Mouse (Mus musculus): ENCODE data around the gene Hexim1.

Hexim1 gene

DNA sequence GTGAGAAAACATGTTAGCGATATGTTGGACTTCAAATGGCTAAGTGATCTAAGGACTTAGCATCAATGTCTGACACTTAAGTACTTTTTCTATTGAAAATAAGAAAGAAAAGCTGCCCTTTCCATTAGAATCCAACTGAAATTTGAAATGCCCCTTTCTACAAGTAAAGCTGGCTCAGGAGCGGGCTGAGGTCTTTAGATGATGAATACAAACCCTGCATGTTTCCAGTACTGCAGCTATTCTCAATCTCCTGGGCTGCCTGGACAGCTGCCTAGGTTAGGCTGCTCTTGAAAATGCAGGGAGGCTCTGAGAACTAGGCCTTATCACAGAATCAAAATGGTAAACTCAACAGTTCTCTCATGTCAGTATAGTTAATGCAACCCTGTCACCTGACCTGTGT, 2.8 kb downstream of the Hexim1 start:
- DNase-seq (ENCODE audit: low spot score): no peak

DNA sequence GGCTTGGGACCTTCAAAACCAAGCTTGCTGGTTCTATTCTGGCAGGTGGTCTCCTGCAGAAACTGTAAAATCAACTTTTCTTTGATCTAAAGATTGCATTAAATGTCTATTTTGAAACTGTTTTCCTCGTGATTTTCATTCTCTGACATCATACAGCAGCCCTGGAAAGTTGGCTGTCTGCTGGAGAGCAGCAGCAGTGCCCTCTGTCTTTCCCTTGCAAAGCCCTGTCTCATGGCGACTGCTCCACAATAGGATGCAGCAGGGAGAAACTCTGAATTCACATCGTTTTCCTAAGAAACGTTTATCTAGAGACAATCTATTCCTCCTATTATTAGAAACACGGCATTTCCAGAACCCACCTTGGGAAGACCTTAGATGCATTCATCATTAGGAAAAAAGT, 3.6 kb downstream of the Hexim1 start:
- DNase-seq (ENCODE audit: low spot score): no peak

DNA sequence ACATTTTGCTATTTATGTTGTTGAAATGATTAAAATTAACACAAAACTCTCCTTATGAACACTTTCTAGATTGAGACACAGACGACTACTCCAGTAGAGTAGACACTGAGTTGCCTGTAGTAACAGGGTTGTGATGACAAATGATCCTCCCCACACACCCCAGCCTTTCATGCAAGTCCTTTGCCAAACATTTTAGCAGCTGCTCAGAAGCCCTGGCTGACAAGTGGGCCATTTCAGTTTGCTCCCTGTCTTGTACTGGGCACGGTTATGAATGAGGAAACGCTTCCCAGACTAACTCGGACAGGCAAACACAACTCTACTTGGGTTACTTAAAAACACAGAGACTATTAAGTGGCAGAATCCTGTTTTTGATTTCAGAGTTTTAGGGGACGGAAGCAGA, 4.3 kb downstream of the Hexim1 start:
- DNase-seq (ENCODE audit: low spot score): no peak

DNA sequence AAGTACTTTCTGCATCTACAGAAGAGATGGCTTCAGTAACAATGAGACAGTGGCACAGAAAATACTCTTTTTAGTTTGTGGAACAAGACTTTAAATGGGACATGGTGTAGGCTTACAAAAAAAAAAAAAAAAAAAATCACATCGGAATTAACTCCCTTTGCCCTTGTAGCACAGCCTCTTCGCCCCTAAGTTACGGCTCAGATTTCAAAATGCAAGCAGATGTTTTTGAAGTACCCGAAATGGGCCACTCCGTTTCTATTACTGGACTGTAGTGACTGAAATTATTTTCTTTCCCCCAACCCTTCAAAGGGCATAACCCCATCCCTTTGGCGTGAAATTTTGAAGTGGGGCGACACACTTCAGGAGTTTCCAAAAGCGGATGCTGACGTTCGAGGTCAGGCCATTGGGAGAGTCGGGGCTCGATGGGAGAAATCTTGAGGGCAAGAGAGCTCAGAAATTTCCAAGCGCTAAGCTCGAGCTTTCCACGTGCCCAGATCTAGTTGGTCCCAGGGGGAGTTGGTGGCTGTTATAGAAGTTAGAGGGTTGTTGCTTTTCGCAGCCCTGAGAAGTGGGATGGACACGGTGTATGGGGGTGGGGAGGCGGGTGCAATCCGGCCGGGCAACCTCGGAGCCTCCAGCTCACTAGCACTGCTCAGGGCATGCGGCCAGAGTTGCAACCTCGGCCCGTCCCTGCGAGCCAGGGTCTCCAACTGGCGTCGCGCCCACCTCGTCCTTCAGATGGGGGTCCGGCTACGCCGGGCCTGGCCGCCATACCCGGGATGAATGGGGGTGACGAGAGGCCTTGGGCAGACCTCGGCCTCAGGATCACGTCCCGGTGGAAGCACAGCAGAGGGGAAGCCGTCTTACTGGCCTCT, 15.9 kb downstream of the Hexim1 start, which contains the start of gene Hexim2:
Gene Hexim2, plus strand, starts transcription at position 729 of the 875 bp plus-strand sequence.
- peak; percentile 64 for DNase-seq (ENCODE audit: low spot score)

DNA sequence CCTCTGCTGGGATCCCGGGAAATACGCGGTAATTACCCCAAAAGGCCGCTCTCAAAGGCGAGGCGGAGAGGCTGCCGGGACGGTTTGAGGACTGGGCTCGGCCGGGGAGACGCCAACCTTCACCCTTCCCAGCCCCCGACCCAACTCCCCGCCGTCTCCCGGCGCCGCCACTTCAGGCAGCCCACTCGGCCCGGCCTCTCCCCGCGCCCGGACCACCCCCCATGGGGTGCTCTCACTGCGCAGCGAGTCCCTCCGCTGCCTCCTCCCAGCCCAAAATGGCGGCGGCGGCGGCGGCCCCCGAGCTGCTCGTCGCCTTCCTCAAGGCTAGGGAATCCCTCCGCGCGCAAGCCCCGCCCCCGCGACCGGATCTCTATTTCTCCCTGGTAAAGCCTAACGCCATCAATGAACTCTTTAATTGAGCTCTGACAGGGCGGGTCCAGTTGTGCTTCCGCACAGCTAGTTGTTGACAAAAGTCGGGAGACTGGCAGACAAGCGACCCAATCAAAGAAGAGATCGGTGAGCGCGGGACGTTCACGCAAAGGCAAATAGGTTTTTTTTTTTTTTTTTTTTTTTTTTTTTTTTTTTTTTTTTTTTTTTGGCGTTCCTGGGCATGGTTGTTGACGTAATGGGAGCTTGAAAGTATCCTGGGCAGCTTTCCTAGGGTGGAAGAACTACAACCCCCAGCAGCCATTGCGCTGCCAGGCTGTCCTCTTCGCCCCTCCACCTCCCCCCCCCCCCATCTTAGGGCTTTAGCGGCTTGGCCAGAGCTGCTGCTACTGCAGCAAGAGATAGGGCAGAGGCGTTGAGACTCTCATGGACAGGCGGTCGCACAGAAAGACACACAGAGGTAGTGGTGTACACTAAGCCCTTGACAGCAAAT, 16.8 kb downstream of the Hexim1 start:
- peak; percentile 100 for DNase-seq (ENCODE audit: low spot score)

DNA sequence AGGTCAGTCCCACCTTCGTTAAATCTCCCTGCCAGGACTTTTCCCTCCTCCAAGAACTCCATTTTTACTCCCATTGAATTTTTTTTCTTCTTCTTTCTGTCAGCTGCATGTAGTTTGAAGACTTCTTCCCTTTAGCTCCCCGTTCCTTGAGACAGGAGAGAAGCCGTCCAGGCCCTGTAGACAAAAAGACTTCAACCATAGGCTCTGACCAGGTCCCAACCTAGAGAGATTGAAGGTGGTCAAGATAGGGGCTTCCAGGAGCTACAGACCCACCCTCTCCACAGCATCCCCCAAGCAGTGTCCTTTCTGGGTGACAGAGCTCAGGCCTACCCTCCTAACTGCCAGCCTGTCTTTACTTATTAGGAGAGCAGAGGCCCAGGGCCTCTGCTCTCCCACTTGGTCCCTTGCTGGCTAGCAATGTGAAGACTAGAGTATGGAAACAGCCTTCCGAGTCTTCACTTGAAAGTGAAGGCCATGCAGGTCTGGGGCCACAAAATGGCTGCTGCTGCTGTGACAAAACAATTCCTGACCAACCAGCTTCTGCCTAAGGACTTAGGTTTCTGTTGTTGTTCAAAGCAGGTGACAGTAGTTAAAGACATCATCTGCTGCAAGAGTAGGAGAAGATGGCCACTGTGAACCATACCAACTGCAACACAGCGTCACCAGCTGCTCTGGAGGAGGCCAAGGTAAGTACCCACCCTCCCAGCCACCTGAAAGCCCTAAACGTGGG, 17.6 kb downstream of the Hexim1 start:
- DNase-seq (ENCODE audit: low spot score): no peak

DNA sequence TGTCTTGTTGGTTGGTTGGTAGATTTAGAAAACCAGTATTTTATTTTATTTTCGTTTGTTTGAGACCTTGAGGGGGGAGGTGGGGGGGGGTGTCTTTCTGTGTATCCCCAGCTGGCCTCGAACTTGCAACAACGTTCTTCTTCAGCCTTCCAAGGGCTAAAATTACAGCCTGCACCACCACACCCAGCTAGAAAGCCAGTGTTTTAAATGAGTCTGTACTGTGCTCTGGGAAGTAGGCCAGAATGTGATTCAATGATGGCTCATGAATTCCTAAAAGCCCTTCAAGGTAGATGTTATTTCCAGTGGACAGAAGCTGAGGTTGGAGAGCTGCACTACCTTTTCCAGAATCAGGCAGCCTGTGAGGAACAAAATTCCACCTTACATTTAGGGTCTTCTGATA, 18.2 kb downstream of the Hexim1 start:
- DNase-seq (ENCODE audit: low spot score): peak; percentile 34

DNA sequence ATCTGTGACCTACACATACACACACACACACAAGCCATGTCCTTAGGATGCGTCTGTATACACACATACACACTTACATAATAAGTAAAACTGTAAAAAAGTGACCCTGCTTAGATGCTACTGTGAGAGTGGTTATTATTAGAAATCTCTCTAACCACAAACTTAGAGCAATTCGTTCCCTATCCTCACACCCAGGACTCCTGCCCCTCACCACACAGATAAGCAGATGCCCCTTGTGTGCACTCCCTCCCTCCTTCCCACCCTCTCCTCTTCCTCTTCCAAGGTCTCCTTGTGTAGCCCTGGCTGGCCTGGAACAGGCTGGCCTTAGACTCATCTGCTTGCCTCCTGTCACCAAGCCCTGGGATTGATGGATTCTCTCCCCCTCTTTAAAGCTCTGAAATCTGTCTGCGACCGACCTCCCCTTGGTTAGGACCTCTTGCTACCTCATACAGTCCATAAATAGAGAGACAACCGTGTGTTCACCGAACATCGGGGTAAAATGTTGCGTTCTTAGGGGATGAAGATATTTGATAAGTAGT, 20.1 kb downstream of the Hexim1 start:
- no peak for DNase-seq (ENCODE audit: low spot score)

DNA sequence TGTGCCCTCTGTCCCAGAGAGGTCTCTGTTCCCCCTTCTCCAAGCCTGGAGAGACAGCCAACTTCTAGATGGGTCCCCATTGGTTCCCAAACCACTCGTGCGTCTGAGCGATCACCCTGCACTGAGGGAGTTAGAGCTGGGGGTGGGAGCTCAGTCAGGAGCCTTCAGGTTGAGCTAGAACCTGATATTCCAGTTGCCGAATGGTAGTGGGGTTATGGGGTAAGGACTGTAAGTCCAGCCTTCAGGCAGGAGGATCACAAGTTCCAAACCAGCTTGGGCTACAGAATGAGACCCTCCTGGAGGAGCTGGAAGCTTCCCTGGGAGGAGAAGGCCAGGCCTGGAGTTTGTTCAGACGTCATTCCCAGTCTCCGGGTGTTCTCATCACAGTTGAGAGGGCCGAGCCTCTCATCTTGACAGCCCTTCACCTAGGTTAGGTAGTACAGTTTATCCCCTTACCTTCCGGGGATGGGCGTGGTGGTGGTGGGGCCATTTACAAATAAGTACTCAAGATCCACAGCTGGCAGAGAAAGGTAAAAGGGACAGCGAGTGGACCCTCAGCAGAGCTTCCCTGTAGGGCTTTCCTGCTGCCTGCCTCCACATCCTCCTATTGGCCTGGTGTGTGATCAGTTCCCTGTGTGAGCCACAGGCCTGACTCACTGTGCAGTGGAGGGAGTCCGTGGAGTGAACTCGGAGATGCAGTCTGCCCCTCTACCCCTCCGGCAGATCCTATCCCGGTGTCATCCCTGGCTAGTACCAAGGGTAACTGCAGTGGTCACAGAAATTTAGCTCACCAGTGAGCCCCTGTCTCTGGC, 24.1 kb downstream of the Hexim1 start:
- no peak for DNase-seq (ENCODE audit: low spot score)

DNA sequence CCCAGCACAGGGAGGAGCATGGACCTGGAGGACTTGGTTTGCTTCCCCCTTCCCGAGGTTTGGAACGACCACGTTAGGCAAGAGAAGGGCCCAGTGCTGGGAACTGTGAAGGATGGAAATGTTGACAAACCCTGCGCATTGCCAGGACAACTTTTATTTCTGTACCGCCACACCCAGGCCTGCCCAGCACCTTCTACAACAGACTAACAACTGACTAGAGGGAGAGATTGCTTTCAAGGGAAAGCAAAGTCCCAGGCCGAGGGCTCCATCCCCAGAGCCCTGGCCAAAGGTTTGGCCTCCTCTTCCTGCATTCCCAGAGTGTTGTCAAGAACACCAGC, 24.7 kb downstream of the Hexim1 start:
- DNase-seq (ENCODE audit: low spot score): no peak

DNA sequence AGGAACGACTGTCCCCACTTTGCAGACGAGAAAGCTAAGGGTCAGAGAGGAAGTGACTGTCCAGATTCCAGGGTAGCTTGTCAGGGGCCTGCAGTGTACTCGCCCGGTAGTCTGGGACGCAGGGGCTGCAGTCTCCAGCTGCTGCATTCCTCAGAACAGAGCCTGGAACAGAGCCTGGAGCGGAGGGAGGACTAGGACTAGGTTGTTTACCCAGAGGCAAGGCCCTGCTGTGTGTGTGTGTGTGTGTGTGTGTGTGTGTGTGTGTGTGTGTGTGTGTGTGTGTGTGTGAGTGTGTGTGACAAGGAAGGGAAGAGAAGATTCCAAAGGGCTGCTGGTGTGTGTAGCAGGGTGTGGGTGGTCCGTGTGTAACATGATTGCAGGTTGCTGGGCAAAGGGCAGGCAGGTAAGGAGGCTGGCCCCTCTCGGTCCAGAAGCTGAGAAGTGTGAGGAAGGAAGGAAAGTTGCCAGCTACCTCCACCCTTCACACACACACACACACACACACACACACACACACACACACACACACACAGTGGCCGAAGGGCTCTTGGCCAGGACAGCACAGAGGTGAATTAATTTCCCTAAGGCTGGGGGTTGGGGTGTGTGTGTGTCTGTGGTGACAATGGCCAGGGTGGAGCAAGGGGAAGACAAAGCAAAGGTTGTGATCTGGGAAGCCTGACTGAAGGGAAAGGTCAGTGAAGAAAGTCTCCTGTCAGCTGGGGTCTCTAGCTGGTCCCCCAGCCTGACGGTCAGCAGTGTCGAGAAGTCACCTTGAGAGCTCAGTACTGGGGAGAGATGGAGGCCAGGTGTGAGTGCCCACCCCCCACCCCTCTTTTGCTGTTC, 25.3 kb downstream of the Hexim1 start:
- DNase-seq (ENCODE audit: low spot score): no peak

DNA sequence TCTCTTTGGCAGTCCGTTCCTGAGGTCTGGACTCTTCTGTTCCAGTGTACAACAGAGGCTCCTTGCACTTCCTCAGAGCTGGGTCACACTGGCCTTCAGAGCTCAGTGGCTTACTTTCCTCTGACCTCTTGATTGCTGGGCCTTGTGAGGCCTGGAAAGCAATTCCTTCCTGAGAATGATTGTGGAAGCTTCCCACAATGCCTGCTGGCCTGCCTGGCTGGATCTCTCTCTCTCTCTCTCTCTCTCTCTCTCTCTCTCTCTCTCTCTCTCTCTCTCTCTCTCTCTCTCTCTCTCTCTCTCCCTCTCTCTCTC, 25.9 kb downstream of the Hexim1 start:
- no peak for DNase-seq (ENCODE audit: low spot score)

DNA sequence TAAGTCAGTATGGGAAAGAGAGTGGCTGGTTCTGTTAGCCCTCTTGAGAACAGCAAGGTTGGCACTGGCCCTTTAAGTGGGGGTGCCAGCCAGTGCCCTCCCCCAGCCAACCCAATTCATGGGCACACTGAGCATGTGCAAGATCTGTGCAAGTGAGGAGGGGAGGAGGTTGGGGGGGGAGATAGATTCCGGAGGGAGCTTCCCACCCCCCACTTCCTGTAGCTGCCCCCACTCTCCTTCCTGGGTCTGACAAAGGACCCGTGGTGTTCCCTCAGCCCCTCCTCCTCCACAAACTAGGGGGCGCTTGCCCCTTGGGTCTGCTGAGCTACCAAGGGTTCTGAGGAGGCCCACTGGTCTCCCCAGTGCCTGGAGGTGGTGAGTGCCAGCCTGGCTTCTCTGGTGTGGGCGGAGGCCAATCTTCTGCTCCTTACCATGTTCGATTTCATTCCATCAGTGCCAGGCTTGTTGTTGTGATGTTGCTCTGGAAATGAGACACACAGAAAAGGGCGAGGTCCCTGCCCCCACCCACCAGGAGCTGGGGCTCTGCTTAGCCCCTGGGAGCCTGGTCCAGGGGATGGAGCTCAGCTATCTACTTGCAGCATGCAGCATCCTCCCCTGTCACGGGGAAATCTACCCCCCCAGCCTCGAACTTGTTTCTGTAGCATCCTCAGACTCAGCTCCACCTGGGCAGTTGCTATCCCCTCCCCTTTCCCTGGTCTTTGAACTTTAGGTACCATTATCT, 26.6 kb downstream of the Hexim1 start:
- DNase-seq (ENCODE audit: low spot score): peak; percentile 91

DNA sequence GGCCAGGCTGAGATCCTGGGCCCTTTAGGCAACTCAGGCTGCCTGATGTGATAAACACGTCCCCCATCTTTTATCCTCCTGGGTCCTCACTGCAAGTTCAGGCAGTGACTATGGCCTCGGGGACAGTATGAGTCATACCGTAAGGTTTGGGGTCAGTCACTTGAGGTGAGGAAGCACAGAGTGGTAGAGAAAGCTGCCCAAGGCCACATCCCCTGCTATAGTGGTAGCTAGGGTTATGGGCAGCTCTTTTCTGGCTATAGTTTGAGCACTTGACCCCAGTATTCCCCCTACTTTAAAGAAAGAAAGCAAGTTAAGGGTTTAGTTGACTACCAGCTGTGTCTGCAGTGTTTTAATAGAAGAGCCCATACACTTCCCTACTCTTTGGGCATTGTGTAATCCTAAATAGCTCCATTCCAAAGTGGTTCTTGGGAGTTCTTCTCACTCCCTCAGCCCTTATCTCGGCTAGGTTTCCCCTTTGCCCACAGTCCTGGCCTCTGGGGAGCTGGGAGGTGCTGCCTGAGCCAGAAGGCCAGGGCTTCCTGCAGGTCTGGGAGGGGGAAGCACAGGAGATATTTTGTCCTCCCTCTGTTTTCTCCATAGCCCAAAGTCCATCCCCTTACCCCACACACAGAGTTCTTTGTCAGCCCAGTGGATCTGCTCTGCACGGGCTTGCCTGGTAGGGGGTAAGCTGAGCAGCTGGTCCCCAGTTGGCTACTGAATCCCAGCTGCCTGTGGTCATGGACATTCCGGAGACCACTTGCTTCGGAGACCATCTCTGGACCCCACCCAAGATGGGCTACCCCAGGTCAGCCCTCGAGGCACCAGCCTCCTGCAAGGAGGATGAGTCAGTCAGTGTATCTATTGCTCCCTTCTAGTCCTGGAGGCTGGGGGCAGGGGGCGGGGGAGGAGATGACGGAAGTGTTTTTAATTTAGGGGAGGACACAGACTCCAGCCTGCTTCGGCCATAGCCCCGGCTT, 28.6 kb downstream of the Hexim1 start:
- DNase-seq (ENCODE audit: low spot score): no peak

DNA sequence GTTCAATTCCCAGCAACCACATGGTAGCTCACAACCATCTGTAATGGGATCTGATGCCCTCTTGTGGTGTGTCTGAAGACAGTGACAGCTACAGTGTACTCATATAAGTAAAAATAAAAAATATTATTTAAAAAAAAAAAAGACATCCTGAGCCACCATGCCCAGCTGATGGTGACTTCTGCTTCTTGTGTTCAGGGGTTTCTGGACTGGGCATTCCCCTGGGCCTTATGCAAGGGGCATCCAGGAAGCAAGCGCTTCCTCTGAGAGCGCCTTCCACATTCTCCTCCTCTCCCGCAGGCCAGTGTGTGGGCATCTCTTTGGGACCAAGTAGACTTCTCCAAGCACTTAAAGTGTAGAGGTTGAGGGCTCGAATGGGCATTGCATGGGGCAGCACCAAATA, 30.4 kb downstream of the Hexim1 start:
- DNase-seq (ENCODE audit: low spot score): no peak

DNA sequence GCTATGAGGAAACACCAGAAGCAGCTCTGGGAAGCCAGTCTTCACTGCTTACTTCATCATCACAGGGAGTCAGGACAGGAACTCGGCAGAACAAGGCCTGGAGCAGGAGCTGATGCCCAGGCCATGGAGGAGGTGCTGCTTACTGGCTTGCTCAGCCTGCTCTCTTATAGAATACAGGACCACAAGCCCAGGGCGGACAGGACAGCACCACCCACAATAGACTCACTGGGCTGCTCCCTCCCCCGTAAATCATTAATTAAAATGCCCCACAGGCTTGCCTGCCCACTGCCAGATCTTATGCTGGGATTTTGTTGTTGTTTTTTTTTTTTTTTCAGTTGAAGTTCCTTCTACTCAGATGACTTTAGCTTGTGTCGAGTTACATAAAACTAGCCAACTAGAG, 31.7 kb downstream of the Hexim1 start:
- DNase-seq (ENCODE audit: low spot score): no peak

DNA sequence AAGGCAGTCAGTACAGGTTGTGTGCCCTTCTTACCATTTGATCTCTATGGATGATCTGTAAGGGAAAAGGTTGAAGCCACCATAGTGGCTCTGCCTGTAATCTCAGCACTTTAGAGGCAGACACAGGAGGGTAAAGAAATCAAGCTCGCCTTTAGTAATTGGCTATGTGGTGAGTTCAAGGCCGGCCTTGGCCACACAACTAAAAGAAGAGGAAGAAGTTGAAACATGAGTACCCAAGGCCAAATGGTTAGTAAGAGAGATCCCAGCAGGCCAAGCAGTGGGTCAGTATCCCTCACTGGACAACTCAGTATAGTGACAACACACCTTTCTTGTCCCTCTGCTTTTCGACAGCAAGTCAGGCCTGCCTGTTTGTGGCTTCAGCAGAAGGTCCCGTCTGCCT, 33.7 kb downstream of the Hexim1 start:
- no peak for DNase-seq (ENCODE audit: low spot score)

DNA sequence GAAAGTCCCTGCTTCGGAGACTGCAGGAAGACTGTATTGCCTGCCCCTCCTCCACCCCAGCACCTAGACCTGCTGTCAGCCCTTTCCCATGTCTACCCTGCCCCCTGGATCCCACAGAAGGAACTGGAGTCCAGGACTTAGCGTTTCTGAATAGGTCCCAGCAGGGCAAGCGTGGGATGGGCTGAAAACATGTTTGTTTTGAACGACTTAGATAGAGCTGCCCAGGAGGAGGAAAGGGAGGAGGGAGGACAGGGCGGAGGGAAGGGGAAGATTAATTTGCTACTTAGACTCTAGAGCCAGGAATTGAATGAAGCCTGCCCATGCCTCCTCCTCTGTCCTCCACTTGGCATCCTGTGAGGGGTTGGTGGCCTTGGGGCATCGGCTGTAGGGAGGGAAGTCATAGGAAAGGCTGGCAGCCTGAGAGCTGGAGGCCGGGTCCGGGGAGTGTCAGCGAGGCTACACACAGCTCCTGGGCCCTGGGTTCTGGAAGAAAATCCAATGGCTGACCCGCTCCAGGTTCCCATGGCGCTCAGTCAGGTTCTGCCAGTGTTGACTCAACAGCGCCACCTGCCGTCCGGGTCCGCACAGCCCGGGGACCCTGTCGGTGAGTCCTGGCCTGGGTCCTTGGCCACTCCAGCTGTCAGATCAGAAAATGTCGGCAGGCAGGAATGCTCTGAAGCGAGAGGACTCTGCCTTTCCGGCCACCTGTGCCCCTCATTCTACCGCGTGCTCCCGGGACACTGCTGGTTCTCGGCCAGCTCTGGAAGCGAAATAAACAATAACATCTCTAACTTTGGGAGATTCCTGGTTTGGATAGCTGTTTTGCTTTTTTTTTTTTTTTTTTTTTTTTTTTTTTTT, 42.8 kb downstream of the Hexim1 start:
- DNase-seq (ENCODE audit: low spot score): peak; percentile 96
